Mouse (Mus musculus) cerebellum, adult 2 months (tissue): ENCODE data around the gene Mb21d2.

Experiments used
- CTCF ChIP-seq: fragments of 200-500 bp; IDR thresholded peaks from 2 replicates; pipeline ENCODE4 v1.5.1; 2011; ENCODE audit warnings: low read depth, mild to moderate bottlenecking, control low read depth, low read length, moderate library complexity, borderline replicate concordance; ENCODE audit not compliant: insufficient read depth
- POLR2A ChIP-seq: fragments of 200-500 bp; IDR thresholded peaks from 2 replicates; pipeline ENCODE4 v1.6.1; 2011; ENCODE audit warnings: low read length, control low read depth, borderline replicate concordance; ENCODE audit not compliant: insufficient read depth

GRCm38 (mm10) chr16:28859009-28859288 is 70.5 kb downstream of the Mb21d2 start:
- TF ChIP-seq CTCF (no peak), POLR2A (no peak)
